Mouse (Mus musculus) forebrain, embryonic 16.5 days (tissue): ENCODE results near the gene Vmn1r77. TPM values are rescaled to one million over a fixed set of nuclear protein-coding genes. Genes with fewer than 3 reads are reported as not detected.
"Not testable (repeated sequence)": the region's sequence is repeated elsewhere in the genome, so short reads cannot be mapped to it uniquely, and the experiment has no call there.

Experiments used
- ATAC-seq: fragments of 200-750 bp; cut with Nextera tagmentation; 2 replicates; pipeline ENCODE4 v1.8.0; 2017; ENCODE audit warnings: mild to moderate bottlenecking, moderate library complexity
- H3K27ac ChIP-seq: fragments of 300-500 bp; sonication (generic); 2 replicates; pipeline ENCODE4 v1.5.1; 2014; ENCODE audit warnings: low read length, control low read depth
- H3K27me3 ChIP-seq: fragments of 300-500 bp; sonication (generic); replicated peaks from 2 replicates; pipeline ENCODE4 v1.6.1; 2014; ENCODE audit warnings: low read length; ENCODE audit not compliant: control insufficient read depth, insufficient read depth
- H3K36me3 ChIP-seq: fragments of 300-500 bp; sonication (generic); 2 replicates; pipeline ENCODE4 v1.6.1; 2014; ENCODE audit not compliant: control insufficient read depth, insufficient read depth
- H3K4me1 ChIP-seq: fragments of 300-500 bp; sonication (generic); replicated peaks from 2 replicates; pipeline ENCODE4 v1.6.1; 2014; ENCODE audit warnings: low read length; ENCODE audit not compliant: control insufficient read depth, insufficient read depth
- H3K4me2 ChIP-seq: fragments of 300-500 bp; sonication (generic); 2 replicates; pipeline ENCODE4 v1.6.1; 2014; ENCODE audit warnings: mild to moderate bottlenecking, low read length, control low read depth
- H3K4me3 ChIP-seq: fragments of 300-500 bp; sonication (generic); replicated peaks from 2 replicates; pipeline ENCODE4 v1.5.1; 2014; ENCODE audit warnings: mild to moderate bottlenecking, low read length, control low read depth
- H3K9ac ChIP-seq: fragments of 300-500 bp; sonication (generic); replicated peaks from 2 replicates; pipeline ENCODE4 v1.6.1; 2014; ENCODE audit warnings: low read depth, low read length, control low read depth
- H3K9me3 ChIP-seq: fragments of 300-500 bp; sonication (generic); 2 replicates; pipeline ENCODE4 v1.6.1; 2016; ENCODE audit warnings: low read length; ENCODE audit not compliant: control insufficient read depth
- WGBS: fragments of 180-500 bp; shearing (Covaris S2); extraction: QIAGEN DNeasy Blood & Tissue Kit; methylation state at CpG from one replicate; pipeline ENCODE4 v1.1.7; 2014; 5-methylcytosine and 5-hydroxymethylcytosine counted together
- polyA plus RNA-seq: library from polyadenylated mRNA; unstranded; fragments of >200 nt; fragmentation: Nextera tagmentation; extraction: Ambion mirVana; gene quantifications from 2 replicates; pipeline ENCODE4 v1.2.1, GENCODE M21; 2015

Gene Vmn1r77
- not detected in 2 replicates for polyA plus RNA-seq

- not testable (repeated sequence) for H3K4me1 ChIP-seq, H3K4me2 ChIP-seq, H3K9me3 ChIP-seq, H3K27ac ChIP-seq, H3K36me3 ChIP-seq, H3K4me3 ChIP-seq, H3K9ac ChIP-seq, ATAC-seq, H3K27me3 ChIP-seq
Measured at GRCm38 (mm10) chr7:12036452-12036851, at the start of gene Vmn1r77. Gene Vmn1r77, plus strand, starts transcription at chr7:12036752.

GRCm38 (mm10) chr7:12011491-12011890 lies 25.1 kb upstream of the Vmn1r77 start:
- not testable (repeated sequence) for ATAC-seq, H3K27ac ChIP-seq, H3K4me2 ChIP-seq, H3K27me3 ChIP-seq, H3K9ac ChIP-seq, H3K4me3 ChIP-seq, H3K4me1 ChIP-seq, H3K36me3 ChIP-seq
- peaks cover 53% of the 10 kb centered on the region for H3K9me3 ChIP-seq
- WGBS, result 95% methylated on average over 5 of the region's 5 CpGs

GRCm38 (mm10) chr7:12012392-12012791 lies 24.2 kb upstream of the Vmn1r77 start:
- H3K9ac ChIP-seq, H3K4me1 ChIP-seq, H3K4me2 ChIP-seq, H3K27me3 ChIP-seq, H3K4me3 ChIP-seq, H3K27ac ChIP-seq, H3K36me3 ChIP-seq, ATAC-seq: not testable (repeated sequence)
- WGBS, result 94% methylated on average over 3 of the region's 3 CpGs
- H3K9me3 ChIP-seq, result peaks cover 59% of the 10 kb centered on the region

GRCm38 (mm10) chr7:12013106-12013505 lies 23.4 kb upstream of the Vmn1r77 start:
- no peak overlapping the region for H3K4me2 ChIP-seq
- H3K27me3 ChIP-seq, result no peaks in the 10 kb centered on the region
- WGBS, result 79% methylated on average over 4 of the region's 4 CpGs
- ATAC-seq, result no peak
- peaks cover 64% of the 10 kb centered on the region for H3K9me3 ChIP-seq
- no peaks in the 10 kb centered on the region for H3K36me3 ChIP-seq
- H3K27ac ChIP-seq, result no peak overlapping the region
- no peak overlapping the region for H3K4me3 ChIP-seq
- H3K4me1 ChIP-seq, result no peaks in the 10 kb centered on the region
- H3K9ac ChIP-seq, result no peak overlapping the region

- ATAC-seq, H3K4me3 ChIP-seq, H3K36me3 ChIP-seq, H3K4me2 ChIP-seq, H3K27ac ChIP-seq, H3K27me3 ChIP-seq, H3K9ac ChIP-seq, H3K4me1 ChIP-seq: not testable (repeated sequence)
- H3K9me3 ChIP-seq, result peaks cover 48% of the 10 kb centered on the region
- WGBS, result 94% methylated on average over 2 of the region's 2 CpGs
Measured at GRCm38 (mm10) chr7:12017829-12018228, 18.7 kb upstream of the Vmn1r77 start.

GRCm38 (mm10) chr7:12040664-12041063 lies 4.1 kb downstream of the Vmn1r77 start:
- no peak for ATAC-seq
- Histone ChIP-seq H3K4me3 (no peak overlapping the region), H3K9me3 (peaks cover 3% of the 10 kb centered on the region), H3K4me1 (no peaks in the 10 kb centered on the region), H3K4me2 (no peak overlapping the region), H3K9ac (no peak overlapping the region), H3K36me3 (no peaks in the 10 kb centered on the region), H3K27me3 (no peaks in the 10 kb centered on the region), H3K27ac (no peak overlapping the region)
- WGBS, result 78% methylated on average over 2 of the region's 2 CpGs

Other genes with a start within 250 kb of the Vmn1r77 start
- not detected in 2 replicates for gene Vmn1r74, start 202.8 kb upstream of the Vmn1r77 start, polyA plus RNA-seq
- gene Vmn1r75, start 162.1 kb upstream of the Vmn1r77 start, polyA plus RNA-seq, result not detected in 2 replicates
- gene Vmn1r76, start 98.5 kb upstream of the Vmn1r77 start, polyA plus RNA-seq, result not detected in 2 replicates
- gene Vmn1r78, start 113.5 kb downstream of the Vmn1r77 start, polyA plus RNA-seq, result not detected in 2 replicates
- gene Vmn1r79, start 134.5 kb downstream of the Vmn1r77 start, polyA plus RNA-seq, result not detected in 2 replicates
- not detected in 2 replicates for gene Vmn1r80, start 152.5 kb downstream of the Vmn1r77 start, polyA plus RNA-seq
- not detected in 2 replicates for gene Vmn1r81, start 231.5 kb downstream of the Vmn1r77 start, polyA plus RNA-seq